Comparison of ENCODE assay signal across 7 mouse cellular contexts in genomic region chrX:38635638-38635931, GRCm38 (mm10). TPM values are rescaled to one million over a fixed set of nuclear protein-coding genes. Genes with fewer than 3 reads are reported as not detected.
DNase-seq lines count a peak whose midpoint lies in the region; ATAC-seq and TF ChIP-seq lines count a peak whose summit lies in the region.

No protein-coding gene starts in this region.

- no peaks in the 10 kb centered on the region for H3K27me3 ChIP-seq in lung, embryonic 14.5 days (ENCODE audit: insufficient read depth, low read length)
- H3K27me3 ChIP-seq in forebrain, embryonic 11.5 days (ENCODE audit: control insufficient read depth, insufficient read depth, low read length) = no peaks in the 10 kb centered on the region
- no peaks in the 10 kb centered on the region for H3K27me3 ChIP-seq in limb, embryonic 13.5 days
- H3K27me3 ChIP-seq in small intestine, adult 2 months (ENCODE audit: control insufficient read depth, insufficient read depth, low read length) = no peaks in the 10 kb centered on the region

- no peak for TF ChIP-seq CTCF in lung, embryonic 14.5 days (IDR thresholded peaks at IDR 0.05; ENCODE audit: low read depth)
- no peak for TF ChIP-seq CTCF in small intestine, adult 2 months (IDR thresholded peaks at IDR 0.05; ENCODE audit: extremely low read depth, insufficient read length, insufficient replicate concordance, low read depth, low read length)

- H3K36me3 ChIP-seq in lung, embryonic 14.5 days (ENCODE audit: insufficient read depth) = no peaks in the 10 kb centered on the region
- H3K36me3 ChIP-seq in forebrain, embryonic 11.5 days (ENCODE audit: control insufficient read depth, insufficient read depth, low read length) = no peaks in the 10 kb centered on the region
- H3K36me3 ChIP-seq in limb, embryonic 13.5 days = peaks cover 3% of the 10 kb centered on the region; the same call in 1 of the 2 replicates
- peaks cover 2% of the 10 kb centered on the region; the same call in 1 of the 2 replicates for H3K36me3 ChIP-seq in small intestine, adult 2 months (ENCODE audit: control insufficient read depth, insufficient read depth, low read length)

- peak overlapping the region; percentile 57 for H3K4me2 ChIP-seq in lung, embryonic 14.5 days
- peak overlapping the region; percentile 30; the same call in 1 of the 2 replicates for H3K4me2 ChIP-seq in forebrain, embryonic 11.5 days (ENCODE audit: low read depth, low read length, severe bottlenecking)
- H3K4me2 ChIP-seq in limb, embryonic 13.5 days (replicated peaks) = peak overlapping the region; percentile 55

- no peak overlapping the region for H3K27ac ChIP-seq in lung, embryonic 14.5 days (ENCODE audit: low read depth)
- no peak overlapping the region for H3K27ac ChIP-seq in forebrain, embryonic 11.5 days (ENCODE audit: low read depth, low read length)
- H3K27ac ChIP-seq in limb, embryonic 13.5 days = no peak overlapping the region
- H3K27ac ChIP-seq in small intestine, adult 2 months (ENCODE audit: insufficient read depth, low read depth, low read length) = peak overlapping the region; percentile 90

- ATAC-seq in lung, embryonic 14.5 days (ENCODE audit: insufficient read depth) = 0 out of 2 replicates have a peak, but pooled peaks have one; percentile 1
- no peak; the same call in 1 of the 2 replicates for ATAC-seq in forebrain, embryonic 11.5 days (replicated peaks; ENCODE audit: low FRiP score)
- ATAC-seq in limb, embryonic 13.5 days (ENCODE audit: low FRiP score, low read depth) = no peak

- no peak for TF ChIP-seq POLR2A in small intestine, adult 2 months (IDR thresholded peaks at IDR 0.05; ENCODE audit: low read depth, low read length)

- DNase-seq in lung, embryonic 14.5 days = no peak
- DNase-seq in lung, postnatal 10 days = no peak
- no peak for DNase-seq in forebrain, embryonic 11.5 days (ENCODE audit: low spot score)
- no peak for DNase-seq in spleen, adult 12 weeks (ENCODE audit: low spot score)
- no peak for DNase-seq in left cerebral cortex, postnatal 10 days (ENCODE audit: extremely low spot score in 1 of 2, low spot score in 2 of 2)

- H3K9ac ChIP-seq in lung, embryonic 14.5 days = no peak overlapping the region
- H3K9ac ChIP-seq in forebrain, embryonic 11.5 days (ENCODE audit: low read length) = no peak overlapping the region
- no peak overlapping the region for H3K9ac ChIP-seq in limb, embryonic 13.5 days

- intact Hi-C loops in left cerebral cortex, postnatal 10 days (cut with DNase I) = no loop called here

- H3K4me1 ChIP-seq in lung, embryonic 14.5 days (ENCODE audit: insufficient read depth) = no peaks in the 10 kb centered on the region
- H3K4me1 ChIP-seq in forebrain, embryonic 11.5 days (replicated peaks; ENCODE audit: control insufficient read depth, insufficient read depth, low read length) = no peaks in the 10 kb centered on the region
- H3K4me1 ChIP-seq in limb, embryonic 13.5 days = no peaks in the 10 kb centered on the region
- 0 out of 2 replicates have a peak, but pooled peaks cover 2% of the 10 kb centered on the region for H3K4me1 ChIP-seq in small intestine, adult 2 months (ENCODE audit: control insufficient read depth, insufficient read depth, insufficient read length, low read length)

- H3K9me3 ChIP-seq in lung, embryonic 14.5 days (ENCODE audit: low read depth, low read length) = no peaks in the 10 kb centered on the region
- H3K9me3 ChIP-seq in forebrain, embryonic 11.5 days (ENCODE audit: control insufficient read depth, low read length) = no peaks in the 10 kb centered on the region
- H3K9me3 ChIP-seq in limb, embryonic 13.5 days = no peaks in the 10 kb centered on the region

- H3K4me3 ChIP-seq in lung, embryonic 14.5 days (ENCODE audit: low read depth, low read length) = peak overlapping the region; percentile 49
- peak overlapping the region; percentile 9; the same call in 1 of the 2 replicates for H3K4me3 ChIP-seq in forebrain, embryonic 11.5 days (ENCODE audit: low read depth, low read length)
- peak overlapping the region; percentile 36 for H3K4me3 ChIP-seq in limb, embryonic 13.5 days
- no peak overlapping the region for H3K4me3 ChIP-seq in small intestine, adult 2 months (ENCODE audit: low read depth, low read length)

RNA-seq across cellular contexts. Expression of gene C1galt1c1, which starts 0.7 kb away (rescaled TPM):
- 23.3 and 24.4 TPM in 2 replicates for polyA plus RNA-seq in lung, embryonic 14.5 days (2014; fragmentation: Nextera tagmentation; extraction: Ambion mirVana)
- 20.3 and 21.3 TPM in 2 replicates for polyA plus RNA-seq in forebrain, embryonic 11.5 days (2014; fragmentation: Nextera tagmentation; extraction: Ambion mirVana)
- polyA plus RNA-seq in limb, embryonic 13.5 days (2015; fragmentation: Nextera tagmentation; extraction: Ambion mirVana) = 26.8 and 27.3 TPM in 2 replicates
- polyA plus RNA-seq in small intestine, adult 2 months (2012; rRNA removed) = 2.3 and 3.2 TPM in 2 replicates
- 10 to 100 TPM; 16.0 to 17.3 TPM for total RNA-seq in left cerebral cortex, postnatal 10 days (2021)

RNA-seq across cellular contexts. Expression of gene Mcts1, which starts 35.2 kb away (rescaled TPM):
- 78.2 and 82.0 TPM in 2 replicates for polyA plus RNA-seq in lung, embryonic 14.5 days (2014; fragmentation: Nextera tagmentation; extraction: Ambion mirVana)
- 72.9 and 79.7 TPM in 2 replicates for polyA plus RNA-seq in forebrain, embryonic 11.5 days (2014; fragmentation: Nextera tagmentation; extraction: Ambion mirVana)
- polyA plus RNA-seq in limb, embryonic 13.5 days (2015; fragmentation: Nextera tagmentation; extraction: Ambion mirVana) = 102 and 108 TPM in 2 replicates
- 1.1 and 2.0 TPM in 2 replicates for polyA plus RNA-seq in small intestine, adult 2 months (2012; rRNA removed)
- 10 to 100 TPM; 80.7 to 90.5 TPM for total RNA-seq in left cerebral cortex, postnatal 10 days (2021)

RNA-seq across cellular contexts. Expression of gene Cul4b, which starts 59.6 kb away (rescaled TPM):
- polyA plus RNA-seq in lung, embryonic 14.5 days (2014; fragmentation: Nextera tagmentation; extraction: Ambion mirVana) = 35.1 and 39.9 TPM in 2 replicates
- 47.9 and 51.7 TPM in 2 replicates for polyA plus RNA-seq in forebrain, embryonic 11.5 days (2014; fragmentation: Nextera tagmentation; extraction: Ambion mirVana)
- 32.0 and 36.3 TPM in 2 replicates for polyA plus RNA-seq in limb, embryonic 13.5 days (2015; fragmentation: Nextera tagmentation; extraction: Ambion mirVana)
- 0.52 and 0.75 TPM in 2 replicates for polyA plus RNA-seq in small intestine, adult 2 months (2012; rRNA removed)
- 10 to 100 TPM; 38.7 to 40.2 TPM for total RNA-seq in left cerebral cortex, postnatal 10 days (2021)

Comparison
In these comparisons a context has a peak if more than half of its experiments do, and no peak if none do; other contexts are left out.
1. RNA of gene Mcts1, which starts 35.2 kb away (polyA plus RNA-seq): 102 to 108 TPM in limb, embryonic 13.5 days, 72.9 to 79.7 TPM in forebrain, embryonic 11.5 days and 78.2 to 82.0 TPM in lung, embryonic 14.5 days; 1.1 to 2.0 TPM in small intestine, adult 2 months; every median in the first group is over 10 times any median in the second.
2. RNA of gene Cul4b, which starts 59.6 kb away (polyA plus RNA-seq): 47.9 to 51.7 TPM in forebrain, embryonic 11.5 days, 32.0 to 36.3 TPM in limb, embryonic 13.5 days and 35.1 to 39.9 TPM in lung, embryonic 14.5 days; 0.52 to 0.75 TPM in small intestine, adult 2 months; every median in the first group is over 10 times any median in the second.
3. Peak in every context shown above with its lines, with median percentiles within 50 percentile points of each other: H3K4me2 ChIP-seq.